Mouse (Mus musculus): ENCODE results near the gene Atg16l2.

GRCm38 (mm10) chr7:101291641-101292040 lies 10.4 kb downstream of the Atg16l2 start:
- TF ChIP-seq CTCF (IDR thresholded peaks at IDR 0.05; ENCODE audit: extremely low read depth, insufficient read length, insufficient replicate concordance, low read depth, low read length) (no peak), POLR2A (IDR thresholded peaks at IDR 0.05; ENCODE audit: low read depth, low read length) (no peak)
